Mouse (Mus musculus): ENCODE measurements around the gene Tnrc6b. TPM values are rescaled to one million over a fixed set of nuclear protein-coding genes. Genes with fewer than 3 reads are reported as not detected.

The Tnrc6b gene
- polyA plus RNA-seq, 1 experiment = 40.0 TPM

DNA sequence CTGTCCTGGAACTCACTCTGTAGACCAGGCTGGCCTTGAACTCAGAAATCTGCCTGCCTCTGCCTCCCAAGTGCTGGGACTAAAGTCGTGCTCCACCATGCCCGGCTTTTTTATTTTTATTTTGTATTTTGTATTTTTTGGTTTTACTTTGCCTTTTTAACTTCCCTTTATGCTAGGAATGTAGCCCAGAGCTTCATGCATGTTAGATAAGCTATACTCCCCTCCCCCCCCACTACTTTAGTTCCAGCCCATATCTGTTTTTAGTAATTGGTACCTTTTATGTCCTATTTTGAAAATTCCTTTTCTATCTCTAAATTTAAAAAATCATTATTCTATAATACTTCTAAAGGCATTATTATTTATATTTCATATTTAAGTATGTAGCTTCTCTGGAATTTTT, 27.1 kb downstream of the Tnrc6b start:
- no peaks in the 10 kb centered on the region for H3K27me3 ChIP-seq (ENCODE audit: control insufficient read depth, insufficient read depth, low read length, poor library complexity, severe bottlenecking)
- no peaks in the 10 kb centered on the region for H3K9me3 ChIP-seq (replicated peaks; ENCODE audit: control insufficient read depth, insufficient read depth, low read length, poor library complexity, severe bottlenecking)
- H3K9ac ChIP-seq (ENCODE audit: low read depth, poor library complexity, severe bottlenecking) = no peak overlapping the region
- no peak overlapping the region for H3K4me3 ChIP-seq (ENCODE audit: low read depth, low read length)
- TF ChIP-seq POLR2A (IDR thresholded peaks at IDR 0.05; ENCODE audit: insufficient read depth, low read length) (no peak), EP300 (IDR thresholded peaks at IDR 0.05; ENCODE audit: insufficient read depth, low read depth, low read length) (no peak), CTCF (IDR thresholded peaks at IDR 0.05; ENCODE audit: low read depth, low read length) (no peak)
- H3K36me3 ChIP-seq (ENCODE audit: control insufficient read depth, insufficient read depth, low read length, poor library complexity, severe bottlenecking) = no peaks in the 10 kb centered on the region
- no peak overlapping the region for H3K27ac ChIP-seq (ENCODE audit: insufficient read depth, low read length)
- H3K4me1 ChIP-seq (ENCODE audit: control insufficient read depth, insufficient read depth, low read length) = no peaks in the 10 kb centered on the region

GRCm38 (mm10) chr15:80739972-80740371, 28.9 kb downstream of the Tnrc6b start:
- Histone ChIP-seq H3K9me3 (replicated peaks; ENCODE audit: control insufficient read depth, insufficient read depth, low read length, poor library complexity, severe bottlenecking) (no peaks in the 10 kb centered on the region), H3K4me1 (ENCODE audit: control insufficient read depth, insufficient read depth, low read length) (no peaks in the 10 kb centered on the region), H3K27me3 (ENCODE audit: control insufficient read depth, insufficient read depth, low read length, poor library complexity, severe bottlenecking) (no peaks in the 10 kb centered on the region), H3K36me3 (ENCODE audit: control insufficient read depth, insufficient read depth, low read length, poor library complexity, severe bottlenecking) (no peaks in the 10 kb centered on the region), H3K9ac (ENCODE audit: low read depth, poor library complexity, severe bottlenecking) (no peak overlapping the region), H3K4me3 (ENCODE audit: low read depth, low read length) (no peak overlapping the region), H3K27ac (ENCODE audit: insufficient read depth, low read length) (no peak overlapping the region)
- TF ChIP-seq POLR2A (IDR thresholded peaks at IDR 0.05; ENCODE audit: insufficient read depth, low read length) (no peak), EP300 (IDR thresholded peaks at IDR 0.05; ENCODE audit: insufficient read depth, low read depth, low read length) (no peak), CTCF (IDR thresholded peaks at IDR 0.05; ENCODE audit: low read depth, low read length) (no peak)

GRCm38 (mm10) chr15:80741836-80742235, 30.7 kb downstream of the Tnrc6b start:
- Histone ChIP-seq H3K4me1 (ENCODE audit: control insufficient read depth, insufficient read depth, low read length) (no peaks in the 10 kb centered on the region), H3K27ac (ENCODE audit: insufficient read depth, low read length) (no peak overlapping the region), H3K9me3 (replicated peaks; ENCODE audit: control insufficient read depth, insufficient read depth, low read length, poor library complexity, severe bottlenecking) (no peaks in the 10 kb centered on the region), H3K9ac (ENCODE audit: low read depth, poor library complexity, severe bottlenecking) (no peak overlapping the region), H3K36me3 (ENCODE audit: control insufficient read depth, insufficient read depth, low read length, poor library complexity, severe bottlenecking) (no peaks in the 10 kb centered on the region), H3K4me3 (ENCODE audit: low read depth, low read length) (no peak overlapping the region), H3K27me3 (ENCODE audit: control insufficient read depth, insufficient read depth, low read length, poor library complexity, severe bottlenecking) (no peaks in the 10 kb centered on the region)
- TF ChIP-seq CTCF (IDR thresholded peaks at IDR 0.05; ENCODE audit: low read depth, low read length) = no peak
- no peak for TF ChIP-seq POLR2A (IDR thresholded peaks at IDR 0.05; ENCODE audit: insufficient read depth, low read length)
- TF ChIP-seq EP300 (IDR thresholded peaks at IDR 0.05; ENCODE audit: insufficient read depth, low read depth, low read length) = no peak

GRCm38 (mm10) chr15:80742991-80743474, 31.9 kb downstream of the Tnrc6b start:
- no peak overlapping the region for H3K9ac ChIP-seq (ENCODE audit: low read depth, poor library complexity, severe bottlenecking)
- no peak overlapping the region for H3K27ac ChIP-seq (ENCODE audit: insufficient read depth, low read length)
- no peaks in the 10 kb centered on the region for H3K4me1 ChIP-seq (ENCODE audit: control insufficient read depth, insufficient read depth, low read length)
- TF ChIP-seq CTCF (IDR thresholded peaks at IDR 0.05; ENCODE audit: low read depth, low read length) (no peak), EP300 (IDR thresholded peaks at IDR 0.05; ENCODE audit: insufficient read depth, low read depth, low read length) (no peak), POLR2A (IDR thresholded peaks at IDR 0.05; ENCODE audit: insufficient read depth, low read length) (no peak)
- H3K36me3 ChIP-seq (ENCODE audit: control insufficient read depth, insufficient read depth, low read length, poor library complexity, severe bottlenecking) = no peaks in the 10 kb centered on the region
- no peaks in the 10 kb centered on the region for H3K27me3 ChIP-seq (ENCODE audit: control insufficient read depth, insufficient read depth, low read length, poor library complexity, severe bottlenecking)
- H3K4me3 ChIP-seq (ENCODE audit: low read depth, low read length) = no peak overlapping the region
- H3K9me3 ChIP-seq (replicated peaks; ENCODE audit: control insufficient read depth, insufficient read depth, low read length, poor library complexity, severe bottlenecking) = no peaks in the 10 kb centered on the region

DNA sequence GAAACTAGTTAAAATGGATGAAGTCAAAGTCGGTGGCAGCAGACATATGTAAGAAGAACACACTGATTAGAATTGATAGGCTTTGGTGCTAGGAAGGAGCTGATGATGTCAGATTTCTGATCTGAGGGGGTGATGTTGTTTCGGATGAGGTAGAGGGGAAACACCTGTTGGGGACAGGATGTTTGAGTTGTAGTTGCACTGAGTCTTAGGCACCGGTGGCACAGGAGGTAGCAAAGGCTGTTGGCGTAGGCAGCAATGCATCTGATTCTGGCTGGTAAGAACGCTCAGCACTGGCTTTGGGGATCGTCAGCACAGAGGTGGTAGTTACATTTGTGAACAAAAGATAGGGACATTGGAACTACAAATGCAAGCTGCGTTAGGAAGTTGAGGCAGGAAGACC, 32.5 kb downstream of the Tnrc6b start:
- TF ChIP-seq EP300 (IDR thresholded peaks at IDR 0.05; ENCODE audit: insufficient read depth, low read depth, low read length) (no peak), POLR2A (IDR thresholded peaks at IDR 0.05; ENCODE audit: insufficient read depth, low read length) (no peak), CTCF (IDR thresholded peaks at IDR 0.05; ENCODE audit: low read depth, low read length) (no peak)
- no peak overlapping the region for H3K9ac ChIP-seq (ENCODE audit: low read depth, poor library complexity, severe bottlenecking)
- H3K4me3 ChIP-seq (ENCODE audit: low read depth, low read length) = no peak overlapping the region
- H3K4me1 ChIP-seq (ENCODE audit: control insufficient read depth, insufficient read depth, low read length) = no peaks in the 10 kb centered on the region
- H3K27me3 ChIP-seq (ENCODE audit: control insufficient read depth, insufficient read depth, low read length, poor library complexity, severe bottlenecking) = no peaks in the 10 kb centered on the region
- H3K9me3 ChIP-seq (replicated peaks; ENCODE audit: control insufficient read depth, insufficient read depth, low read length, poor library complexity, severe bottlenecking) = no peaks in the 10 kb centered on the region
- H3K36me3 ChIP-seq (ENCODE audit: control insufficient read depth, insufficient read depth, low read length, poor library complexity, severe bottlenecking) = no peaks in the 10 kb centered on the region
- H3K27ac ChIP-seq (ENCODE audit: insufficient read depth, low read length) = no peak overlapping the region

GRCm38 (mm10) chr15:80744667-80745422, 33.7 kb downstream of the Tnrc6b start:
- TF ChIP-seq EP300 (IDR thresholded peaks at IDR 0.05; ENCODE audit: insufficient read depth, low read depth, low read length) (no peak), CTCF (IDR thresholded peaks at IDR 0.05; ENCODE audit: low read depth, low read length) (no peak), POLR2A (IDR thresholded peaks at IDR 0.05; ENCODE audit: insufficient read depth, low read length) (no peak)
- H3K36me3 ChIP-seq (ENCODE audit: control insufficient read depth, insufficient read depth, low read length, poor library complexity, severe bottlenecking) = no peaks in the 10 kb centered on the region

More at GRCm38 (mm10) chr15:80744667-80745422, 33.7 kb downstream of the Tnrc6b start:
- Histone ChIP-seq H3K27ac (ENCODE audit: insufficient read depth, low read length) (no peak overlapping the region), H3K4me1 (ENCODE audit: control insufficient read depth, insufficient read depth, low read length) (no peaks in the 10 kb centered on the region), H3K9me3 (replicated peaks; ENCODE audit: control insufficient read depth, insufficient read depth, low read length, poor library complexity, severe bottlenecking) (no peaks in the 10 kb centered on the region), H3K27me3 (ENCODE audit: control insufficient read depth, insufficient read depth, low read length, poor library complexity, severe bottlenecking) (no peaks in the 10 kb centered on the region), H3K9ac (ENCODE audit: low read depth, poor library complexity, severe bottlenecking) (no peak overlapping the region), H3K4me3 (ENCODE audit: low read depth, low read length) (no peak overlapping the region)

Data from ES-Bruce4 (cell line).